Mouse (Mus musculus): Measurements from ENCODE around the gene Zfp948. TPM values are rescaled to one million over a fixed set of nuclear protein-coding genes. Genes with fewer than 3 reads are reported as not detected.

The Zfp948 gene
- total and polyA plus RNA-seq, 3 experiments = 3.2 to 3.5 TPM; not detected in 1

GRCm38 (mm10) chr17:21579493-21580175 lies 12.8 kb downstream of the Zfp948 start:
- Histone ChIP-seq H3K36me3 (ENCODE audit: control insufficient read depth in 1 of 2, insufficient read depth in 2 of 2, low read length in 2 of 2) (peaks cover 0 to 5% of the 10 kb centered on the region in 2 experiments; a peak in 2 of 4 replicates), H3K9ac (ENCODE audit: control insufficient read depth, low read depth, low read length, poor library complexity, severe bottlenecking) (0 out of 2 replicates have a peak overlapping the region, but pooled peaks have one; percentile 14), H3K9me3 (replicated peaks; ENCODE audit: insufficient read depth, low read length) (no peaks in the 10 kb centered on the region), H3K79me2 (ENCODE audit: control insufficient read depth, insufficient read depth, low read length, poor library complexity) (no peaks in the 10 kb centered on the region), H3K27ac (ENCODE audit: control insufficient read depth, low read depth, low read length) (no peak overlapping the region), H3K4me1 (ENCODE audit: control insufficient read depth in 1 of 2, insufficient read depth in 2 of 2, low read length in 2 of 2) (peaks cover 0 to 7% of the 10 kb centered on the region in 2 experiments; a peak in 1 of 4 replicates), H3K4me3 (ENCODE audit: control insufficient read depth in 1 of 2, insufficient read depth in 1 of 2, low read depth in 2 of 2, low read length in 2 of 2) (no peak overlapping the region), H3K27me3 (ENCODE audit: control insufficient read depth in 1 of 2, insufficient read depth in 2 of 2, low read length in 2 of 2) (no peaks in the 10 kb centered on the region)
- peak; percentile 90 for DNase-seq (ENCODE audit: low read depth, low spot score)
- peak; percentile 66 for TF ChIP-seq RAD21 (IDR thresholded peaks at IDR 0.05; ENCODE audit: low read depth, low read length)
- no peak for TF ChIP-seq MYC (IDR thresholded peaks at IDR 0.05; ENCODE audit: low read depth, low read length)
- TF ChIP-seq SIN3A (IDR thresholded peaks at IDR 0.05; ENCODE audit: low read length) = peak; percentile 27; the same call in 1 of the 2 replicates
- 0 out of 2 replicates have a peak, but pooled peaks have one; percentile 6 for TF ChIP-seq TCF12 (IDR thresholded peaks at IDR 0.05; ENCODE audit: low read depth, low read length)
- TF ChIP-seq USF2 (IDR thresholded peaks at IDR 0.05; ENCODE audit: borderline replicate concordance in 1 of 2, insufficient read depth in 1 of 2, low read depth in 1 of 2, low read length in 2 of 2) = no peak
- TF ChIP-seq CHD2 (IDR thresholded peaks at IDR 0.05; ENCODE audit: low read length) = no peak
- no peak for TF ChIP-seq POLR2A (IDR thresholded peaks at IDR 0.05; ENCODE audit: control insufficient read depth in 1 of 2, insufficient read depth in 1 of 2, low read depth in 1 of 2, low read length in 2 of 2, poor library complexity in 1 of 2)
- TF ChIP-seq BHLHE40 (IDR thresholded peaks at IDR 0.05; ENCODE audit: borderline replicate concordance, low read depth, low read length) = peak; percentile 25; the same call in 1 of the 2 replicates
- TF ChIP-seq ELF1 (IDR thresholded peaks at IDR 0.05; ENCODE audit: low read depth, low read length) = no peak
- TF ChIP-seq CHD1 (IDR thresholded peaks at IDR 0.05; ENCODE audit: low read depth, low read length) = no peak
- peak; percentile 83; the same call in 1 of the 2 replicates for TF ChIP-seq JUND (IDR thresholded peaks at IDR 0.05; ENCODE audit: low read depth, low read length)
- no peak; the same call in 1 of the 2 replicates for TF ChIP-seq ZC3H11A (IDR thresholded peaks at IDR 0.05; ENCODE audit: low read depth, low read length)
- no peak for TF ChIP-seq MEF2A (IDR thresholded peaks at IDR 0.05; ENCODE audit: extremely low read depth, insufficient replicate concordance, low read depth, low read length, poor library complexity, severe bottlenecking)
- TF ChIP-seq MAZ (IDR thresholded peaks at IDR 0.05; ENCODE audit: low read depth, low read length) = no peak
- TF ChIP-seq MXI1 (IDR thresholded peaks at IDR 0.05; ENCODE audit: low read depth, low read length) = no peak
- no peak for TF ChIP-seq POLR2AphosphoS2 (IDR thresholded peaks at IDR 0.05; ENCODE audit: low read length)
- peak; percentile 63 to 76 (median 64) for TF ChIP-seq CTCF (IDR thresholded peaks at IDR 0.05 in 2 of 3, conservative IDR thresholded peaks at IDR 0.05 in 1 of 3; ENCODE audit: control insufficient read depth in 1 of 3, insufficient read depth in 1 of 3, low read depth in 2 of 3, low read length in 3 of 3, poor library complexity in 1 of 3, severe bottlenecking in 1 of 3)
- no peak for TF ChIP-seq POLR2AphosphoS5 (IDR thresholded peaks at IDR 0.05; ENCODE audit: borderline replicate concordance, low read depth, low read length)
- TF ChIP-seq ZNF384 (IDR thresholded peaks at IDR 0.05; ENCODE audit: low read depth, low read length) = peak; percentile 78
- no peak for TF ChIP-seq UBTF (IDR thresholded peaks at IDR 0.05; ENCODE audit: borderline replicate concordance, insufficient read depth, low read depth, low read length)
- TF ChIP-seq ZMIZ1 (IDR thresholded peaks at IDR 0.05; ENCODE audit: low read depth, low read length) = no peak
- TF ChIP-seq ZKSCAN1 (IDR thresholded peaks at IDR 0.05; ENCODE audit: low read depth, low read length) = no peak
- TF ChIP-seq RCOR1 (IDR thresholded peaks at IDR 0.05; ENCODE audit: low read depth, low read length) = no peak
- no peak for TF ChIP-seq GATA1 (IDR thresholded peaks at IDR 0.05; ENCODE audit: low read depth, low read length)
- no peak for TF ChIP-seq MYB (IDR thresholded peaks at IDR 0.05; ENCODE audit: low read depth, low read length)
- peak; percentile 61 for TF ChIP-seq SMC3 (IDR thresholded peaks at IDR 0.05; ENCODE audit: low read depth, low read length)
- TF ChIP-seq NELFE (IDR thresholded peaks at IDR 0.05; ENCODE audit: low read depth, low read length) = no peak
- no peak for TF ChIP-seq EP300 (IDR thresholded peaks at IDR 0.05; ENCODE audit: low read depth in 1 of 2, low read length in 2 of 2)
- no peak for TF ChIP-seq KAT2A (conservative IDR thresholded peaks at IDR 0.05; ENCODE audit: low read depth, low read length)
